Mouse (Mus musculus): ENCODE data around the gene Gm45716. TPM values are rescaled to one million over a fixed set of nuclear protein-coding genes. Genes with fewer than 3 reads are reported as not detected.

Gene Gm45716
- polyA plus RNA-seq, 1 experiment from 2014 or later = 9.8 TPM

DNA sequence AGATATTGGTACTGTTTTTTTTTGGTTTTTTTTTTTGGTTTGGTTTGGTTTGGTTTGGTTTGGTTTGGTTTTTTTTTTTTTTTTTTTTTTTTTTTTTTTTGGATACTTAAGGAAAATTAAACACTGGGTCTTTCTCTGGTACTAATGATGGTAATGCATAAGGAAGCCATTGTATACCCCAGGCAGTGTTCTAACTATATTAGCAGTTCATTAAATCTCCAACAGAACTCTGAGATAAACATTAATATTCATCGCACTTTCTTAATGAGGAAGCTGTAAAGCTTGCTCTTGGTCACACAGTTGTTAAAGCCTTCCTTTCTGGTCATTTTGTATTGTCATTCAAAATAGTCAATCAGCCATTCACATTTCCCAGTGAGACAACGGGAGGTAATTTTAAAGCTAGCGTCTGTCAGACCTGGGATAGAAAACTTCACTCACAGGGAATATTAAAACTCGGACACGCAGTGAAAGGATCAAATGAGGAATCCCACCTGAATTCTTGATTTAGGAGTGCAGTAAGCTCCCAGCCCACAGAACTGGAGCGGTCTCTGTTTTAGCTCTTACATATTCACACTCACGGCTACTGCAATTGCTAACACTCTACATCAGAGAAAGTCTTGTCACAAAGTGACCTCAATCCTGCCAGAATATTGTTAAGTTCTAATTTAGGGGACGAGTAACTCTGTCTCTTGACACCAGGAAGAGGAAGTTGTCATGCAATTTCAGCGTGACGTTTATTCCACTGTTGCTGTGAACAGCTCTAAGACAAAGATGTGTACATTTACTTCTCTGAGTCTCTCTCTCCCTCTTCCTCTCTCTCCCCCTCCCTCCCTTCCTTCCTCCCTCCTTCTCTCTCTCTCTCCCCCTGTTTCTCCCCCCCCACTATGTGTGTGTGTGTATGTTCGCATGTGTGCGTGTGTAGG, 39.8 kb downstream of the Gm45716 start:
- no peak for ATAC-seq (ENCODE audit: low FRiP score, low TSS enrichment)
- H3K4me3 ChIP-seq (ENCODE audit: low read length) = no peak overlapping the region
- no peak overlapping the region for H3K4me2 ChIP-seq (replicated peaks; ENCODE audit: low read depth, low read length)
- H3K36me3 ChIP-seq (ENCODE audit: control insufficient read depth, insufficient read depth, low read length) = no peaks in the 10 kb centered on the region
- 0 out of 2 replicates have a peak, but pooled peaks cover 10% of the 10 kb centered on the region for H3K4me1 ChIP-seq (ENCODE audit: control insufficient read depth, insufficient read depth, low read length)
- no peaks in the 10 kb centered on the region for H3K9me3 ChIP-seq (ENCODE audit: control insufficient read depth, low read length)
- no peak overlapping the region for H3K9ac ChIP-seq (ENCODE audit: low read depth, low read length)
- WGBS = 65% methylated on average over 12 of the region's 12 CpGs
- H3K27ac ChIP-seq (ENCODE audit: low read depth, low read length) = no peak overlapping the region
- no peaks in the 10 kb centered on the region for H3K27me3 ChIP-seq (ENCODE audit: control insufficient read depth, insufficient read depth, low read length)

DNA sequence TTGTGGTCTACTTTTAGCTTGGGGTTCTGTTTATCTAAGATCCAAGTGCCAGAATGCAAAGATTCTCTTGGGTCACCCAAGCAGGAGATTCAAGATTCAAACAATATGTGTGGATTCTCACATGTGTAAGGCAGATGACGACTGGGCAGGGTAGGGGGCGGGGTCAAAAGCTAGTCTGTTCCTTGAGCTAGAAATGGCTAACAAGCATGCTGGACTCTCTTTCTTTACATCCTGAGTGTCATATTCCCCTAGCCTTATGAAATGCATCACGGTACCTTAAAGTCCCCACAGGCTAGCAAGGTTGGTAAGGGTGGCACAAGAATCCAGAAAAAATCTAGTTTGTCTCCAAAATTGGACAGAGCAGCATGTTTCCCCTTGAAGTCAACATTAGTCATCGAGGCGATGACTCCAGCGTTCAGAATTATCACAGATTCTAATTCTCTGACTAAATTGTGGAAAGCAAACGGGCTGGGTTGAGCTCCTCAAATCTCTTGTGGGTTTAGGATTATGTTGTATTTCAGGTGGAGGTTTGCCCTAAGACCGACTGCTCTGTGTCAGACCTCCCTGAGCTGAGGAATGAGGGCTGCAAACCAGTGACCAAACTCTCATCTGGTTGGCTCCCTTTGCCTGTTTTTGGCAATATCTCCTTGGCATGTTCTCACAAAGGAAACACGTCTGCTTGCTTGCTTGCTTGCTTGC, 40.9 kb downstream of the Gm45716 start:
- ATAC-seq (ENCODE audit: low FRiP score, low TSS enrichment) = no peak
- Histone ChIP-seq H3K4me2 (replicated peaks; ENCODE audit: low read depth, low read length) (no peak overlapping the region), H3K4me3 (ENCODE audit: low read length) (no peak overlapping the region), H3K36me3 (ENCODE audit: control insufficient read depth, insufficient read depth, low read length) (no peaks in the 10 kb centered on the region), H3K27me3 (ENCODE audit: control insufficient read depth, insufficient read depth, low read length) (no peaks in the 10 kb centered on the region), H3K9me3 (ENCODE audit: control insufficient read depth, low read length) (no peaks in the 10 kb centered on the region), H3K4me1 (ENCODE audit: control insufficient read depth, insufficient read depth, low read length) (0 out of 2 replicates have a peak, but pooled peaks cover 15% of the 10 kb centered on the region), H3K9ac (ENCODE audit: low read depth, low read length) (no peak overlapping the region), H3K27ac (ENCODE audit: low read depth, low read length) (no peak overlapping the region)
- WGBS = 86% methylated on average over 9 of the region's 9 CpGs

DNA sequence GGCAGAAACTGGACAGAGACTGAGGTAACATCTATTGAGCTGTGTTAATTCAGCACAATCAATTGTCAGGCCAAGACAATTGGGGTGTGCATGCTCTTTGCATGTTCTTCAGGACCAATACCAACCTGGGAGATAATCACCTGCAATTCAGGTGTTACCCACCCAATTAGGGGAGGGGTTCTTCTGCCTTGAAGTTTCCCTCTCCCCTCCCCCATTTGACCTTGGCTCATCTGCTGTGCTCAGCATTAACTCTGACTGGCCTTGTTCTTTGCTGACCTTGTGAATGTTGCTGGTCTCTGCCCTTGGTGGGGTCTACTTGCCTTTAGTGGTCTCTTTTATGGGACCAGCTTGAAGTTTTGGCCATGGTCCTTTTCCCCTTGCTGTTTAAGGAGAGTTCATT, 42.3 kb downstream of the Gm45716 start:
- ATAC-seq (ENCODE audit: low FRiP score, low TSS enrichment) = no peak
- Histone ChIP-seq H3K4me1 (ENCODE audit: control insufficient read depth, insufficient read depth, low read length) (0 out of 2 replicates have a peak, but pooled peaks cover 15% of the 10 kb centered on the region), H3K4me2 (replicated peaks; ENCODE audit: low read depth, low read length) (no peak overlapping the region), H3K27ac (ENCODE audit: low read depth, low read length) (no peak overlapping the region), H3K27me3 (ENCODE audit: control insufficient read depth, insufficient read depth, low read length) (no peaks in the 10 kb centered on the region), H3K4me3 (ENCODE audit: low read length) (no peak overlapping the region), H3K9me3 (ENCODE audit: control insufficient read depth, low read length) (no peaks in the 10 kb centered on the region), H3K9ac (ENCODE audit: low read depth, low read length) (no peak overlapping the region), H3K36me3 (ENCODE audit: control insufficient read depth, insufficient read depth, low read length) (no peaks in the 10 kb centered on the region)

DNA sequence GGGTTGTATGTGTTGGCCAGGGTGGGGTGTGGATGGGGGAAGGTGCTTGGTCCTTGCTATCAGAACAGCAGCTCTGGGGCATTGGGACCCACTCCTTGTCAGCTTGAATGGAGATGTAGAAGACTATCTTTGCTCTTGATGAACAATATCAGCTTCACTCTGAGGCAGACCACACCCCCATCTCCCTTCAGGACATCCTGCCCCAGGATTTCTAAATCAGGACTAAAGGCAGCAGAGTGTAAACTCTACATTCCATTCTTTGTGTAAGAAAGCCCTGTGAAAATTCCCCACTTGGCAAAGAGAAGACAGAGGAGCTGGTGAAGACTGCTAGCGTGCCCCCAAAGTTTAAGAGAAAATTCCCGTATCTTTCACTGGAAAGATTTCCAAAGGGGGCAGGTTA, 43.2 kb downstream of the Gm45716 start:
- ATAC-seq (ENCODE audit: low FRiP score, low TSS enrichment) = no peak

DNA sequence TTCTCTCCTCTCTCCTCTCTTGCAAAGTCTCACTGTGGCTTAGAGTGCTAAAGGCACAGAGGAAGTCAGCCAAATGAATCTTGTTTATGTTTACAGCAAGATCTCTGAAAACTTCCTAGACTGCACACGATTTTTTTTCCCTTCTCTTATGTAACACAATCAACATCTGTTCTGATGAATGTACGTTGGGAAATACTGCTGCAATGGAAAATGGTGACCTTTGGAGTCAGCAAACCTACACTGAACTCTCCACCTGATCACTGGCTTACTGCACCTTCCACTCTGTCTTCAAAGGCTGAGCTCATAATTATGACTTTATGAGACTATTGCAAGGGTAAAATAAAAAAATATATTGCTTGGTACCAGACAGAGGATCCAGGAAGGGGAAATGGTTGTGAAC, 44.1 kb downstream of the Gm45716 start:
- no peaks in the 10 kb centered on the region for H3K36me3 ChIP-seq (ENCODE audit: control insufficient read depth, insufficient read depth, low read length)
- H3K4me1 ChIP-seq (ENCODE audit: control insufficient read depth, insufficient read depth, low read length) = 0 out of 2 replicates have a peak, but pooled peaks cover 15% of the 10 kb centered on the region
- H3K27ac ChIP-seq (ENCODE audit: low read depth, low read length) = peak overlapping the region; percentile 51; the same call in 1 of the 2 replicates
- no peak overlapping the region for H3K4me2 ChIP-seq (replicated peaks; ENCODE audit: low read depth, low read length)
- WGBS = 44% methylated on average over 2 of the region's 2 CpGs
- ATAC-seq (ENCODE audit: low FRiP score, low TSS enrichment) = no peak
- no peak overlapping the region for H3K4me3 ChIP-seq (ENCODE audit: low read length)
- H3K27me3 ChIP-seq (ENCODE audit: control insufficient read depth, insufficient read depth, low read length) = no peaks in the 10 kb centered on the region
- H3K9ac ChIP-seq (ENCODE audit: low read depth, low read length) = no peak overlapping the region; the same call in 1 of the 2 replicates
- H3K9me3 ChIP-seq (ENCODE audit: control insufficient read depth, low read length) = no peaks in the 10 kb centered on the region

More for the DNA sequence above, 43.2 kb downstream of the Gm45716 start:
- whole genome bisulfite sequencing = 85% methylated on average over 2 of the region's 2 CpGs
- Histone ChIP-seq H3K4me2 (replicated peaks; ENCODE audit: low read depth, low read length) (no peak overlapping the region), H3K27me3 (ENCODE audit: control insufficient read depth, insufficient read depth, low read length) (no peaks in the 10 kb centered on the region), H3K4me1 (ENCODE audit: control insufficient read depth, insufficient read depth, low read length) (0 out of 2 replicates have a peak, but pooled peaks cover 15% of the 10 kb centered on the region), H3K36me3 (ENCODE audit: control insufficient read depth, insufficient read depth, low read length) (no peaks in the 10 kb centered on the region), H3K9ac (ENCODE audit: low read depth, low read length) (no peak overlapping the region), H3K27ac (ENCODE audit: low read depth, low read length) (no peak overlapping the region), H3K9me3 (ENCODE audit: control insufficient read depth, low read length) (no peaks in the 10 kb centered on the region), H3K4me3 (ENCODE audit: low read length) (no peak overlapping the region)

DNA sequence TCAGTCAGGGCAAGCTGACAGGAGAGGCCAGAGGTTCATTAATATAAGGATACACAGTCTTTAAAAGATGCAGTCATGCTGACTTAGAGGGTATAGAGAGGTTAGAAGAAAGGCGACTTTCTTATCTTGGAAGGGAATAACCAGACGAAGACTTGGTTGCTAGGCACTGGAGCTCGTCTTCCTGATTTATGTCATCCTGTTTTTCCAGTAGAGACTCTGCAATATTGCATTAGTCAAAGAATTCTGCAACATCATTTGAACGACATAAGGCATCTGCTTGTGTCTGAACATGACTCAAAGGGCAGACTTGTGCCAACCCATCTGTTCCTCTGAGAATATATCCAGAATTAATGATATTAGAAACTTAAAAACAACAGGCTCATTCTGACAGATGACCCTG, 45.2 kb downstream of the Gm45716 start:
- WGBS = 15% methylated on average over 4 of the region's 4 CpGs
- Histone ChIP-seq H3K4me2 (replicated peaks; ENCODE audit: low read depth, low read length) (no peak overlapping the region), H3K9me3 (ENCODE audit: control insufficient read depth, low read length) (no peaks in the 10 kb centered on the region), H3K36me3 (ENCODE audit: control insufficient read depth, insufficient read depth, low read length) (no peaks in the 10 kb centered on the region), H3K4me3 (ENCODE audit: low read length) (no peak overlapping the region), H3K27me3 (ENCODE audit: control insufficient read depth, insufficient read depth, low read length) (no peaks in the 10 kb centered on the region), H3K9ac (ENCODE audit: low read depth, low read length) (no peak overlapping the region), H3K4me1 (ENCODE audit: control insufficient read depth, insufficient read depth, low read length) (0 out of 2 replicates have a peak, but pooled peaks cover 15% of the 10 kb centered on the region), H3K27ac (ENCODE audit: low read depth, low read length) (peak overlapping the region; percentile 30; the same call in 1 of the 2 replicates)
- ATAC-seq (ENCODE audit: low FRiP score, low TSS enrichment) = peak; percentile 72

DNA sequence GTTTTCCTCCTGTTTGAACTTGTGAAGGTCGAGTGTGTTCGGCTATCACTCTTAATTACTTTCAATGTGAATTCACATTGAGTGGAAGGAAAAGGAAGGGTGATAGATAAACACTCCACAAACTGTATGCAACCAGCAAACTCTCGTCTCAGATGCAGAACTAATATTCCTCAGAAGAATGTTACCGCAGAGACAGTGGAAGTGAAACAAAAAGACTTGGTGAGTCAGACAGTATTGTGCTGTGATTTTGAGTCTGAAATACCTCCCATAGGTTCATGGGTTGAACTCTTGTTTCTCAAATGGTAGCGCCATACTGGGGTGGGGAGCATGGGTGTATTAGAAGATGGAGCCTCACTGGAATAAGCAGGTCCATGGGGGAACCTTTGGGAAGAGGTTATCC, 47.7 kb downstream of the Gm45716 start:
- H3K27ac ChIP-seq (ENCODE audit: low read depth, low read length) = no peak overlapping the region
- no peak for ATAC-seq (ENCODE audit: low FRiP score, low TSS enrichment)
- WGBS = 87% methylated on average over 5 of the region's 5 CpGs

DNA sequence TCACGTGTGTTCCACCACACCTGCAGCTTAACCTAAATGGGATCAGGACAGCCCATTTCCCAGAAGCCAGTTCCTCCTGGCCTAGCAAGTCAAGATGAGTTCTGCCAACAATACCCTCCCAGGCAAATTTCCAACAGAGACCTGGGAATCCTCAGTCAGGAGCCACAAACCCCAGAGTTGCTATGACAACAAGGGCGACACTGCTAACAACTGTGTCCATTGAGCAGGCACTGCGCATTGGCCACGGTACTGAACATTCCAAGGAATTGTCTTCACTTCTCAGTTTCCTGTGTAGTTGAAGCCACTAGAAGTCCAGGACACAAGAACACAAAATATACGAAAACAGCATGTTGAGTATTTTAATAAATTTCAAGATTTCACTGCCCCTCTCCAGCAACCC, 50.1 kb downstream of the Gm45716 start:
- WGBS = 80% methylated on average over 5 of the region's 5 CpGs
- Histone ChIP-seq H3K9ac (ENCODE audit: low read depth, low read length) (no peak overlapping the region), H3K27me3 (ENCODE audit: control insufficient read depth, insufficient read depth, low read length) (no peaks in the 10 kb centered on the region), H3K4me2 (replicated peaks; ENCODE audit: low read depth, low read length) (no peak overlapping the region), H3K27ac (ENCODE audit: low read depth, low read length) (no peak overlapping the region), H3K36me3 (ENCODE audit: control insufficient read depth, insufficient read depth, low read length) (no peaks in the 10 kb centered on the region), H3K4me1 (ENCODE audit: control insufficient read depth, insufficient read depth, low read length) (0 out of 2 replicates have a peak, but pooled peaks cover 2% of the 10 kb centered on the region), H3K9me3 (ENCODE audit: control insufficient read depth, low read length) (no peaks in the 10 kb centered on the region), H3K4me3 (ENCODE audit: low read length) (no peak overlapping the region)
- no peak for ATAC-seq (ENCODE audit: low FRiP score, low TSS enrichment)

More for the DNA sequence above, 47.7 kb downstream of the Gm45716 start:
- H3K36me3 ChIP-seq (ENCODE audit: control insufficient read depth, insufficient read depth, low read length) = no peaks in the 10 kb centered on the region
- no peak overlapping the region for H3K4me3 ChIP-seq (ENCODE audit: low read length)
- H3K4me2 ChIP-seq (replicated peaks; ENCODE audit: low read depth, low read length) = no peak overlapping the region
- H3K27me3 ChIP-seq (ENCODE audit: control insufficient read depth, insufficient read depth, low read length) = no peaks in the 10 kb centered on the region
- 0 out of 2 replicates have a peak, but pooled peaks cover 12% of the 10 kb centered on the region for H3K4me1 ChIP-seq (ENCODE audit: control insufficient read depth, insufficient read depth, low read length)
- H3K9me3 ChIP-seq (ENCODE audit: control insufficient read depth, low read length) = no peaks in the 10 kb centered on the region
- H3K9ac ChIP-seq (ENCODE audit: low read depth, low read length) = no peak overlapping the region

DNA sequence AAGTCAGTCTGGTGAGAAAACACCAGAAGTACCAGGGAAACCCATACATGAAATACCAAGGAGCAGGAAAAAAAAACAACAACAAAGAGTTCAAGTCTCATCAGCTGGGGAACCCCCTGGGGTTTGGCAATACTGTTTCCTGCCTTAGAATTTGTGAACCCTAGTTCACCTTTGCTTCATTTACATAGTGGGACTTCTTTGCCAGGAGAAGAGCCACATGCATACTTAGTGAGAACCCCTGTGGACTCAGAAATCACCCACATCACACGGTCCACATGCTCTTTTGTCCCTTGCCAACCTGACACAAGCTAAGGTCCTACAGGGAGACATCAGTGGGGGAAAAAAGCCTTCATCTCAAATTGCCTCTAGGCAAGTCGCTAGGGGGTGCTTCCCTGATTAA, 51.2 kb downstream of the Gm45716 start:
- H3K4me2 ChIP-seq (replicated peaks; ENCODE audit: low read depth, low read length) = no peak overlapping the region
- no peaks in the 10 kb centered on the region for H3K4me1 ChIP-seq (ENCODE audit: control insufficient read depth, insufficient read depth, low read length)
- H3K4me3 ChIP-seq (ENCODE audit: low read length) = no peak overlapping the region
- 30% methylated on average over 2 of the region's 2 CpGs for WGBS
- ATAC-seq (ENCODE audit: low FRiP score, low TSS enrichment) = no peak
- no peak overlapping the region for H3K27ac ChIP-seq (ENCODE audit: low read depth, low read length)
- H3K27me3 ChIP-seq (ENCODE audit: control insufficient read depth, insufficient read depth, low read length) = no peaks in the 10 kb centered on the region
- H3K36me3 ChIP-seq (ENCODE audit: control insufficient read depth, insufficient read depth, low read length) = no peaks in the 10 kb centered on the region
- no peaks in the 10 kb centered on the region for H3K9me3 ChIP-seq (ENCODE audit: control insufficient read depth, low read length)
- no peak overlapping the region for H3K9ac ChIP-seq (ENCODE audit: low read depth, low read length)
